Mouse (Mus musculus): ENCODE data around the gene Adgrg5. TPM values are rescaled to one million over a fixed set of nuclear protein-coding genes. Genes with fewer than 3 reads are reported as not detected.

Gene Adgrg5
- polyA plus RNA-seq, 1 experiment, result 0.15 TPM

DNA sequence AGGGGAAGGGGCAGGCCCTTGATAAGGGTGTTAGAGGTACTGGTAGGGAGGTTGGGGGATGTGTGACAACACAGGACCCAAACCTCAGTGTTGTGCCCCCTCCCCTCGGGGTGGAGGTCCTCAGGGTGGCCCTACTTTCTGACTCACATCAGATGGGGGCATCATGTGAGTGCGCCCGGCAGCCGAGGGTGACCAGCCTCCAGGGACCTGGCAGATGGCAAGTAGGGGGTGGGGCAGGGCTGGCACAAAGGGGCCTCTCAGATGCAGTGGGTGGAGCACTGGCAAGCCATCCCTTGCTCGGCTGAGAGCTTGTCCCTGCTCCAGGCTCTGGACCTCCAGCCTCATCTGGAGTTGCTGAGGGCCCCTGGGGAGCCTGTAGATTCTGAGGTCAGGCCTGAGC, 63.2 kb downstream of the Adgrg5 start:
- Histone ChIP-seq H3K4me1 (ENCODE audit: control insufficient read depth, insufficient read depth, low read length) (peaks cover 8% of the 10 kb centered on the region), H3K27ac (ENCODE audit: control insufficient read depth, insufficient read depth, low read depth, low read length) (no peak overlapping the region), H3K36me3 (ENCODE audit: control insufficient read depth, insufficient read depth, low read length) (no peaks in the 10 kb centered on the region), H3K27me3 (ENCODE audit: control insufficient read depth, insufficient read depth, low read length) (no peaks in the 10 kb centered on the region), H3K4me3 (ENCODE audit: control insufficient read depth, low read depth, low read length) (no peak overlapping the region)
- TF ChIP-seq CTCF (IDR thresholded peaks at IDR 0.05; ENCODE audit: control insufficient read depth, insufficient read depth, insufficient replicate concordance, low read depth, low read length) (no peak), POLR2A (IDR thresholded peaks at IDR 0.05; ENCODE audit: control insufficient read depth, low read depth, low read length) (no peak)

DNA sequence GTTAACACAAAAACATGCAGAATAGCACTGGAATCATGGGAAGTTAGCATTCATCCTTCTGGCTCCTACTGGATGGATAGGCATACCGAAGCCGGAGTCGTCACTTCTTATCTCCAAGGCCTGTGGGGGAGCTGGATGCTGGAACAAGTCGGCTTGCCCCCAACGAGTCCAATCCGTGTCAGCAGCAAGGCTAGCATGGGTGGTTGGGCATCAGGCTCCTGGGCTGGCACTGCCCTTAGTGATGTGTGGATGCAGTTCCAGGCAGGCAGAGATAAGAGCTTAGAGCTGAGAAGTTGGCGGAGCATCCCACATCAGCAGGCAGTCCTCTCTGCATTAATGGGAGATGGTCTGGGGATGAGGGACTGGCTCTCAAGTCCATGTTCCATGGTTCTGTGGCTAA, 64.1 kb downstream of the Adgrg5 start:
- no peaks in the 10 kb centered on the region for H3K27me3 ChIP-seq (ENCODE audit: control insufficient read depth, insufficient read depth, low read length)
- H3K36me3 ChIP-seq (ENCODE audit: control insufficient read depth, insufficient read depth, low read length), result no peaks in the 10 kb centered on the region
- H3K4me3 ChIP-seq (ENCODE audit: control insufficient read depth, low read depth, low read length), result no peak overlapping the region
- H3K27ac ChIP-seq (ENCODE audit: control insufficient read depth, insufficient read depth, low read depth, low read length), result no peak overlapping the region
- peaks cover 11% of the 10 kb centered on the region for H3K4me1 ChIP-seq (ENCODE audit: control insufficient read depth, insufficient read depth, low read length)
- TF ChIP-seq POLR2A (IDR thresholded peaks at IDR 0.05; ENCODE audit: control insufficient read depth, low read depth, low read length) (no peak), CTCF (IDR thresholded peaks at IDR 0.05; ENCODE audit: control insufficient read depth, insufficient read depth, insufficient replicate concordance, low read depth, low read length) (no peak)

DNA sequence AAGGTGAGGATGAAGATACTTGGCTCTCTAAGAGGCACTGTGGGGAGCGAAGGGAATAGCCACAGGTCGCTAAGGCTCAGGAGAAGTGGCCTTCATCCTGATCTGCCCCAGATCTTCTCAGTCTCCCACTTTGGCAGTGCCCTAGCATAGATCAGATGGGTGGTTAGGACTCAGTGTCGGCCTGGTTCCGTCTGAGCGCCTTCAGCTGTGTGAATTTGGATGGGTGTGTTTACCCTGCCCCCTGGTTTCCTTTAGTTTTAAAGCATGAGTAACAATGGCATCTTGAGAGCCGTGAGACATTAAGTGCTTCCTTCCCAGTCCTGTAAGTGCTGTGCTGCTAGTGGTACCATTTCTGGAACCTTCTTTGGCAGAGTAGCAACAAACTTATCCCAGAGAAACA, 65.1 kb downstream of the Adgrg5 start:
- H3K27me3 ChIP-seq (ENCODE audit: control insufficient read depth, insufficient read depth, low read length), result no peaks in the 10 kb centered on the region
- no peaks in the 10 kb centered on the region for H3K36me3 ChIP-seq (ENCODE audit: control insufficient read depth, insufficient read depth, low read length)
- peaks cover 13% of the 10 kb centered on the region for H3K4me1 ChIP-seq (ENCODE audit: control insufficient read depth, insufficient read depth, low read length)
- H3K27ac ChIP-seq (ENCODE audit: control insufficient read depth, insufficient read depth, low read depth, low read length), result no peak overlapping the region
- TF ChIP-seq POLR2A (IDR thresholded peaks at IDR 0.05; ENCODE audit: control insufficient read depth, low read depth, low read length) (no peak), CTCF (IDR thresholded peaks at IDR 0.05; ENCODE audit: control insufficient read depth, insufficient read depth, insufficient replicate concordance, low read depth, low read length) (no peak)
- no peak overlapping the region for H3K4me3 ChIP-seq (ENCODE audit: control insufficient read depth, low read depth, low read length)

DNA sequence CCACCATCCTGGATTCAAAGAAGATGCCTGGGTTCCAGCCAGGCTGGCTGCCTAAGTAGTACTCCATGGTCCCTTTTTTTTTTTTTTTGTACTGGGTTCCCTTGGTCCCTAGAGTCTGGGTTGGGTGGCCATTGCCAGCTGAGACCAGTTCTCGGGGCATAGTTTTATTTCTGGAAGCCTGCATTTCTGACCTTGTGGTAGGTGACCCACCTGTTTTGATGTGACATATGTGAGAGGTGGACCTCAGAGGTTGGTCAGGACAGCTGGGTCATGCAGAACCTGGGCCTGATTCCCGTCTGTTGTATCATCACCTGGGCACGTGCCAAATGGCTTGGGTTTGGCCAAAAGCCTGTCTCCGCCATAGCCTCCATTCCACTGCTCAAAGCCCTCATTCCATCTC, 66.2 kb downstream of the Adgrg5 start:
- peaks cover 6% of the 10 kb centered on the region; the same call in 1 of the 2 replicates for H3K4me1 ChIP-seq (ENCODE audit: control insufficient read depth, insufficient read depth, low read length)
- no peak overlapping the region for H3K4me3 ChIP-seq (ENCODE audit: control insufficient read depth, low read depth, low read length)
- H3K36me3 ChIP-seq (ENCODE audit: control insufficient read depth, insufficient read depth, low read length), result no peaks in the 10 kb centered on the region
- H3K27ac ChIP-seq (ENCODE audit: control insufficient read depth, insufficient read depth, low read depth, low read length), result no peak overlapping the region
- TF ChIP-seq CTCF (IDR thresholded peaks at IDR 0.05; ENCODE audit: control insufficient read depth, insufficient read depth, insufficient replicate concordance, low read depth, low read length) (no peak), POLR2A (IDR thresholded peaks at IDR 0.05; ENCODE audit: control insufficient read depth, low read depth, low read length) (no peak)
- no peaks in the 10 kb centered on the region for H3K27me3 ChIP-seq (ENCODE audit: control insufficient read depth, insufficient read depth, low read length)

DNA sequence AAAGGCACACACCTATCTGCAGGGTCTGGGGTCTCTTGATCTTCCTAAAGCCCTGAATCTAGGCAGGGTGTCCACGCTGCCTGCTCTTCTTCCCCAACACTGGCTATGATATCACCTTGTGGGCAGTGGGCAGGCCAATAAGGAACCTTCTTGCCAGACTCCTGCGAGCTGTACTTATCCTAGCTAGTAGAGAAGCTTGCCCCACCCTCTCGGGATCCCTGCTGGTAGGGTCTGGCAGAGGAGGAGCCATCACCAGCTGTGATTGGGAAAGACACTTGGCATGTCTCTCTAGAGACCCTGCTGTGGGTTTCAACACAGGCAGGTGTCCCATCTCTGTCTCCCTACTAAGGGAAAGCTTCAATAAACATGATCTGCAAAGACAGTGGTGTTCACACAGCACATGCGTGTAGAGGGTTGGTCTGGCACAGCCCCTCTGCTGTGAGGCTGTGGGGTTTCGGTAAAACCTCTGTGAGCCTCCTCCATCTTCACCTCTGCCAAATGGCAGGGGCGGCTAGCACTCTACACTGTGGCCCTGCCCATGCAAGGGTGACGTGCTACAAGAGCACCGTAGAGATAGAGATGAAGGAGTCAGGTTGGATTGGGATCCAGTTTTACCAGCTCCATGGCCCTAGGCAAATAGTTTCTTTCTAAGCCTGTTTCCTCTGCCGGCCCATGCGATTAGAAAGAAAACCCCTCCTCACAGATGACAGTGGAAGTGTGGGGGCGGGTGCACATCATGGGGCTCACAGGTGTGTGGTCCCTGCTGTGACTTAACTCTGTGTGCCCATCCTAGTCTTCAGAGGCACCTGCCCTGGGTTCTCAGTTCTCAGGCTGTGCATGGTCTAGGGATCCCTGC, 67.3 kb downstream of the Adgrg5 start:
- Histone ChIP-seq H3K4me1 (ENCODE audit: control insufficient read depth, insufficient read depth, low read length) (peaks cover 6% of the 10 kb centered on the region; the same call in 1 of the 2 replicates), H3K27ac (ENCODE audit: control insufficient read depth, insufficient read depth, low read depth, low read length) (no peak overlapping the region), H3K36me3 (ENCODE audit: control insufficient read depth, insufficient read depth, low read length) (no peaks in the 10 kb centered on the region), H3K27me3 (ENCODE audit: control insufficient read depth, insufficient read depth, low read length) (no peaks in the 10 kb centered on the region), H3K4me3 (ENCODE audit: control insufficient read depth, low read depth, low read length) (no peak overlapping the region)
- TF ChIP-seq POLR2A (IDR thresholded peaks at IDR 0.05; ENCODE audit: control insufficient read depth, low read depth, low read length) (no peak), CTCF (IDR thresholded peaks at IDR 0.05; ENCODE audit: control insufficient read depth, insufficient read depth, insufficient replicate concordance, low read depth, low read length) (no peak)

DNA sequence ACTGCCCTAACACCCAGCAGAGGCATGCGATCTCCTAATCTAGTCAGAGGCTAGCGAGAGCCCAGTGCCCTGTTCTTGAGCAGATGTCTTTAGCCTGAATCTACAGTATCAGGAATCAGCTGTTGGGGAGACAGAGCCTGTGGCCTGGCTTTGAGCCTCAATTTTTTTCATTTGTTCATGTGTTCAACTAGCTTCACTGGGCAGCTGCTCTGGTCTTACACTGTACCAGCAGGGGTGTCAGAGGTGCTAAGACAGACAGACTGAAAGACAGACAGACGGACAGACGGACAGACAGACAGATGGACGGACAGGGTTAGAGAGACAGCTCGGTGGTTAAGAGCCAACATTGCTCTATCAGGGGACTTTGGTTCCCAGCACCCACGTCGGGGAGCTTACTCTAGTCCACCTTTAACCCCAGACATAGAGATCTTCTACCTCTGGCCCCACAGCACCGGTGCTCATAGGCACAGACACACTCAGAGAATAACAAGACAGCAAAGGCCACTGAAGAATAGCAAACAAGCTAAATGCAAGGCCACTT, 68.0 kb downstream of the Adgrg5 start:
- no peak overlapping the region for H3K27ac ChIP-seq (ENCODE audit: control insufficient read depth, insufficient read depth, low read depth, low read length)
- H3K4me3 ChIP-seq (ENCODE audit: control insufficient read depth, low read depth, low read length), result no peak overlapping the region
- TF ChIP-seq CTCF (IDR thresholded peaks at IDR 0.05; ENCODE audit: control insufficient read depth, insufficient read depth, insufficient replicate concordance, low read depth, low read length), result no peak
- no peak for TF ChIP-seq POLR2A (IDR thresholded peaks at IDR 0.05; ENCODE audit: control insufficient read depth, low read depth, low read length)
- peaks cover 9% of the 10 kb centered on the region; the same call in 1 of the 2 replicates for H3K4me1 ChIP-seq (ENCODE audit: control insufficient read depth, insufficient read depth, low read length)
- no peaks in the 10 kb centered on the region for H3K27me3 ChIP-seq (ENCODE audit: control insufficient read depth, insufficient read depth, low read length)
- no peaks in the 10 kb centered on the region for H3K36me3 ChIP-seq (ENCODE audit: control insufficient read depth, insufficient read depth, low read length)

DNA sequence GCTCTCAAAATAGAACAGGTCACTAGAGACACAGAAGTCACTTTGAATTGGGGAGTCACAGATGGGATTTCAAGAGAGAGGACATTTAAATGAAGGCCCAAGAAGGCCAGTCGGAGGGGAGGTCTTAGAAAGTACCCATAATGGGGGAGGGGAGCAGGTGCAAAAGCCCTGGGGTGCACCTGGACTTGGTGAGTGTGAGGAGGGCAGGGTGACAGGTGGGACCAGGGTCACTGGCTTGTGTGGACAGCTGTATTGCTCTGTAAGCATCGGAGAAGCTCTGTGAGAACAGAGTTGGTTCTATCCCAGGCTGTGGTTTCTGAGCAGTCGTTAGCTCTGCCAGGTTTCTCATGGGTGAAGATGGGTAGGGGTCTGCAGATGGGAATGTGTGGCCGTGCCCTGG, 68.5 kb downstream of the Adgrg5 start:
- Histone ChIP-seq H3K27me3 (ENCODE audit: control insufficient read depth, insufficient read depth, low read length) (no peaks in the 10 kb centered on the region), H3K4me3 (ENCODE audit: control insufficient read depth, low read depth, low read length) (no peak overlapping the region), H3K4me1 (ENCODE audit: control insufficient read depth, insufficient read depth, low read length) (peaks cover 9% of the 10 kb centered on the region; the same call in 1 of the 2 replicates), H3K27ac (ENCODE audit: control insufficient read depth, insufficient read depth, low read depth, low read length) (no peak overlapping the region), H3K36me3 (ENCODE audit: control insufficient read depth, insufficient read depth, low read length) (no peaks in the 10 kb centered on the region)
- TF ChIP-seq CTCF (IDR thresholded peaks at IDR 0.05; ENCODE audit: control insufficient read depth, insufficient read depth, insufficient replicate concordance, low read depth, low read length), result no peak
- no peak for TF ChIP-seq POLR2A (IDR thresholded peaks at IDR 0.05; ENCODE audit: control insufficient read depth, low read depth, low read length)
